ENCODE assay signal across 8 mouse cellular contexts in the genomic region with DNA sequence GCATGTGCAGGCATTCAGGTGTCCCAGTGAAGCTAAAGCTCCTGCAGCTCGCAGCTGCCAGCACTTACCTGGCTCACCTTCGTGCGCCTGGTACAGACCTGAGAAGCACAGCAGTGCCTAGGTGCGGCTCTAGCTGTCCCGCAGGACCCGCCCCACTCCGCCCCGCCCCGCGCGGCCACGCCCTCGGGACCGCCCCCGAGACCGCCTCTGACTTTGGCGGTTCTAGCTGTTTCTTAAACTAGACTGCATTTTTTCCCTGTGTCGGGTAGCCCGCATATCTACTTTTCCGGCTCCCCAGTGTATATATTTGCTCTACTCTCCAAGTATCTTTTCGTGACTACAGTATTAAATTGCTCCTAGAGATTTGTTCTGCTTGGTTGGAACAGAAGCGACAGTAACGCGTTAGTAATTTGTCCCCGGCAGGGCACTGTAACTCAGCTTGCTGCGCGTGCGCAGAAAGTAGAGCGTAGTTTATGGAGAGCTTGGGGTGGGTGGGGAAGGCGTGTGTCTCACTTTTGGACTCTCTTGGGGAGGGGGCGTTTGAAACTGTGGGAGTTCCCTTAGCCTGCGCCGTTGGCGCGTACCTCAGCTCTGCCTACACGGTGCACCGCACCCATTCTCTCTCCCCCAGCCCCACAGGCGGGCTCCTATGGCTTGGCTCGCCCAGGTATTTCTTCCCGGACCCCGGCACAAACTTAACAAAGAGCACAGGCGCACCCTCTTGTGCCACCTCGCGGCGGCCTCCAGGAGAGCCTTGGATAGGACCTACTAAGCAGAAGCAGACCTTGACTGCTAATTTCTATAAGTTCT. TPM values are rescaled to one million over a fixed set of nuclear protein-coding genes. Genes with fewer than 3 reads are reported as not detected.
DNase-seq lines count a peak whose midpoint lies in the region; ATAC-seq lines count a peak whose summit lies in the region.

A gene (minus strand): TSS at position 159 of the 810 bp plus-strand sequence.

- H3K4me1 ChIP-seq in hindbrain, embryonic 15.5 days (replicated peaks): peaks cover 24% of the 10 kb centered on the region

- H3K4me2 ChIP-seq in hindbrain, embryonic 15.5 days: peak within 1 kb of the TSS; percentile 71

- peak within 1 kb of the TSS; percentile 73 for H3K27ac ChIP-seq in hindbrain, embryonic 15.5 days (replicated peaks)

- H3K4me3 ChIP-seq in hindbrain, embryonic 15.5 days: peak within 1 kb of the TSS; percentile 72

- H3K36me3 ChIP-seq in hindbrain, embryonic 15.5 days: no peaks in the 10 kb centered on the region

- peak; percentile 91 for DNase-seq in T-cell, adult 2 months (ENCODE audit: low spot score)
- peak; percentile 98 to 99 for DNase-seq in cerebellum, postnatal 36 days
- DNase-seq in frontal cortex, postnatal 36 days (ENCODE audit: low spot score in 2 of 2): peak; percentile 96 to 97
- peak; percentile 86 for DNase-seq in left cerebral cortex, adult 11 months (ENCODE audit: low spot score)
- peak; percentile 94 to 96 for DNase-seq in lung, postnatal 4 days
- peak; percentile 94 for DNase-seq in retina, postnatal 7 days (ENCODE audit: low read depth, low spot score)
- DNase-seq in urinary bladder, adult 2 months (ENCODE audit: low spot score): peak; percentile 90

- under 1% methylated on average over 45 of the region's 45 CpGs for WGBS in hindbrain, embryonic 15.5 days

- H3K9ac ChIP-seq in hindbrain, embryonic 15.5 days: peak within 1 kb of the TSS; percentile 60

- no peaks in the 10 kb centered on the region for H3K9me3 ChIP-seq in hindbrain, embryonic 15.5 days

- peak; percentile 96 for ATAC-seq in hindbrain, embryonic 15.5 days (ENCODE audit: low FRiP score, low read depth)

- H3K27me3 ChIP-seq in hindbrain, embryonic 15.5 days: peaks cover 6% of the 10 kb centered on the region; the same call in 1 of the 2 replicates

RNA-seq across cellular contexts. Expression of the gene that starts here (rescaled TPM):
- 172 and 178 TPM in 2 replicates for polyA plus RNA-seq in hindbrain, embryonic 15.5 days (2015; fragmentation: Nextera tagmentation; extraction: Ambion mirVana)
- 265 and 300 TPM in 2 replicates for polyA plus RNA-seq in urinary bladder, adult 2 months (2012; rRNA removed)

Comparison
In these comparisons a context has a peak if more than half of its experiments do, and no peak if none do; other contexts are left out.
1. Peak in every context shown above with its lines: DNase-seq, ATAC-seq, H3K4me3 ChIP-seq and H3K27ac ChIP-seq.